Mouse (Mus musculus) kidney, postnatal 25 days (tissue): ENCODE measurements at regions not wholly inside any gene's neighbourhood (a gene's known extent, or its start where the extent isn't known, plus 50 kb on each side); places are given as distances from the start of the nearest gene placed in this dataset.

Source experiments
- DNase-seq, 2 experiments: peaks; one replicate each; pipeline ENCODE4 v3.0.0; 2021; ENCODE audit warnings: mixed read lengths in 2 of 2

- DNase-seq: peak in 1 of 2 experiments; percentile 16
These were observed 69.5 kb upstream of the C130026I21Rik start for GRCm38 (mm10) chr1:85339821-85340220.
